Mouse (Mus musculus) lung, postnatal 0 days (tissue): ENCODE data around the gene Zfp366.

Source experiments
- CTCF ChIP-seq: IDR thresholded peaks from 2 replicates; pipeline ENCODE4 v1.5.1; 2016; ENCODE audit warnings: antibody characterized with exemption, mild to moderate bottlenecking
- EP300 ChIP-seq: IDR thresholded peaks from 2 replicates; pipeline ENCODE4 v1.6.1; 2016; ENCODE audit warnings: antibody characterized with exemption, mild to moderate bottlenecking, control low read depth

- TF ChIP-seq CTCF = no peak
- no peak for TF ChIP-seq EP300
Observed at GRCm38 (mm10) chr13:99254781-99255180, 70.2 kb downstream of the Zfp366 start.
